Mouse (Mus musculus) heart, postnatal 14 days (tissue): ENCODE results near the gene Pdcd1. TPM values are rescaled to one million over a fixed set of nuclear protein-coding genes. Genes with fewer than 3 reads are reported as not detected.
A peak's percentile ranks its signal among the peaks of the same experiment; 100 is the strongest.
"Not testable (repeated sequence)": the region's sequence is repeated elsewhere in the genome, so short reads cannot be mapped to it uniquely, and the experiment has no call there.

Experiments
- DNase-seq, 2 experiments: peaks; one replicate each; pipeline ENCODE4 v3.0.0; 2021 to 2022
- intact Hi-C: fragments of 180-260 bp; cut with DNase I; formaldehyde crosslinking; loops from one replicate; pipeline ENCODE4 v1.15.1; 2025
- total RNA-seq, 2 experiments: library from RNA; stranded (reverse); gene quantifications; 2 replicates each; pipeline ENCODE4 v1.2.3; 2021

Pdcd1 gene
- total RNA-seq, 2 experiments from 2014 or later: 0.14 to 0.24 TPM

DNA sequence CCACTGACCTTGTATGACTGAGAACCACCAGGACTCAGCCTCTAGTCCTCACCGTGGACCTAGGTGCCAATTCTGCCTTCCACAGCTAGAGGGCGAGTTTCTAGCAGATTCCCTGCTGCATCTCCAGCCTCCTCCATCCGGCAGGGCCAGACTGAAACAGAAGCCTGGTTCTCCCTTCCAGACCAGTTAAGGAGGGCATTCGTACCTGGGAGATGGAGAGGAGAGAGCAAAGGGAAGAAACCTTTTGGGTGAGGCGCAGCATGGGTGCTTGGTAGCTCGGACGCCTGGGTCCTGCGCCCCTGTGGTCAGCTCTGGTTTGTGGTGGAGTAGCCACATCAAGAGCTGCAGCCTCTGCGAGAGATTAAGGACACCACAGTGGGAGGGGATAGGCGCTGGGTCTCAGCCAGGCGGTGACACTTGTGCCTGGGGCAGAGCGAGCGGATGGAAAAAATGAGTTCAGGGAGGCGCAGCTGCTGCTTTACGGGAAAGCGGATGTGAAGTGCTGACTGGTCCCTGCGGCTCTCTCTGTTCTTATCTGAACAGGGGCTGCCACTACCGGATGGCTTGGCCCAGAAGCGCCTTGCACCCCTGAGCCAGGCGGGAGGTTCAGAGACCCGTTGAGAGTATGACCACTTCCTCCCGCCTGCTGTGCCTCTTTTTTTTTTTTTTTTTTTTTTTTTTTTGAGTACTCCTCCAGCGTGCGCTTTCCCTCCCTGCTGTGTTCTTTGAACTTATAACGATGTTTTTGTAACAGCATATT is 17.2 kb downstream of the Pdcd1 start:
- intact Hi-C loops: loop anchor here (2.0 kb wide), 1 partner anchor 44 kb away; no protein-coding TSS in a partner anchor
- peak; percentile 87 to 88 for DNase-seq

DNA sequence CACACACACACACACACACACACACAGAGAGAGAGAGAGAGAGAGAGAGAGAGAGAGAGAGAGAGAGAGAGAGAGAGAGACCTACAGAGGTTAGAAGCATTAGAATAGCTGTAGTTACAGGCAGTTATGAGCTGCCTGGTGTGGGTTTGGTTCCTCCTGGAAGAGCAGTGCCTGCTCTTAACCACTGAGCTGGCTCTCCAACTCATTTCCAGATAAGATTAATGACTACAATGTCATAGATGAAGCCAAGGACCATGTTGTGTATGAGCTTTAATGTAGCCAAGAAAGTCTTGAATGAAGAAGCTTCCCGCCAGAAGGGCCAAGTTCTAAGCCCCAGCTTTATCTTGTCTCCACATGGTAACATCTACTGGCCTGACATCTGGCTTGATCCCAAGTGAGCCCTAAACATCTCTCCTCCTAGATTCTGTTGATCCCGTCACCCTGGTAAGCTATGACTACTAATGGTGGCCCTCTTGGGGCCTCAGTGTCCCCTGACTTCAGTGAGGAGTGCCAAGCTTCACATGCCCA is 19.2 kb downstream of the Pdcd1 start:
- intact Hi-C loops: no loop called here
- DNase-seq: no peak

- no peak for DNase-seq
- intact Hi-C loops: no loop called here
These were observed 23.6 kb downstream of the Pdcd1 start for GRCm38 (mm10) chr1:94028741-94029140.

DNA sequence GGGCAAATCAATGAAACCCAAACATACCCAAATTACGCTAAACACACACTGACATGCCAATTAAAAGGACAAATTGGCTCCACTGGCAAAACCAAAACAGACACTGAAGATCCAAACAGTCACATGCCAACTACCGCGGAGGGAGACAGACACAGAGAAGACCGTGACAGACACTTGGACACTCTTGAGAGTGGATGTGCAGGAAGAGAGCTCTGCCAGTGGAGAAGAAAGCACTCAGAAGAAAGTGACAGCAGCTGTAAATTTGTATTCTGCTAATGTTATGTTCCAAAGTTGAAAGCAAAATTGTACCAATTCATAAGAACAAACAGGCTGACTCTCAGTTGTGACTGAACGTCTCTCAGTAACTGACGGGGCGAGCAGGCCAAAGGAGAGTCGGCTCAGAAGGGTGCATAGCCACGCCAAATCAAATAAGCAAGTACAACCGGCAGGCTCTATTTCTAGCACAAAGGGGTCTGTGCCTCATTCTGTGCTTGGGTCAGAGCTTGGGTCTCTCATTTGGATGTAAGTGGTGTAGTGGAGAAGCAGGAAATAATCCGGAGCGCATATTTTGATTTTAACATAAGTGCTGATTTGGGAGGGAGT is 24.7 kb downstream of the Pdcd1 start:
- DNase-seq: no peak
- intact Hi-C loops: no loop called here

DNA sequence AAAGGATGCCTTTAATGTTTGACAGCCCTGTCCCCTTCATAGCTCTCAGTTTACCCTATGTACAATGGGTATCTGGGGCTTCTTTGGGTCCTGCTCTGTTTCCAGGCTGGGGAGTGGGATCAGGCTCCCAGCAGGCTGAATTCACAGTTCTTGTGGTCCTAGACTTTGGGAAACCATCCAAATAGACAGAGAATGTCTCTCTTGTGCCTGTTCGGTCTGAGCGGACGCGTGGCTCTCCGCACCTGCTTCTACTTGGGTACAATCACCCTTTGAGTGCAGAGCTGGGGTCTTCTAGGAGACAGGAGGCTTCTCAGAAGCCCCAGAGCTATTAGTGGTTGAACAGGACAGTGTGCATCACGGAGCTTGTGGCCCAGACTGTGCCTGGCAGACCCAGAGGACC is 32.2 kb downstream of the Pdcd1 start, which contains the start of gene Neu4:
Gene Neu4 (plus strand): TSS at position 301 of the 400 bp plus-strand sequence.
- intact Hi-C loops: no loop called here
- DNase-seq: no peak

DNA sequence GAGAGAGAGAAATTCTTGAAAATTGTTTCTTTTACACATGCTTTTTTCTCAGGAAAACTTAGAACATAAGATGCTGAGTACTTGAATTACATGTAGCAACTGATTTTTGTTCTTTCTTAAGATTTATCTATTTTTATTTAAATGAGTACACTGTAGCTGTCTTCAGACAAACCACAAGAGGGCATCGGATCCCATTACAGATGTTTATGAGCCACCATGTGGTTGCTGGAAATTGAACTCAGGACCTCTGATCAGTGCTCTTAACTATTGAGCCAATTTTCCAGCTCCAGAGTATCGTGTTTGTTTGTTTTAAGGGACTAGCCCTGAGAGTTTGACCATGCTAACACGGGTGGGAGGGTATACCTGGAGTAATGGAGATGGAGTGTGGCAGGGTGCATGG is 40.7 kb downstream of the Pdcd1 start:
- intact Hi-C loops: loop anchor here (2.0 kb wide), 1 partner anchor 67 kb away; no protein-coding TSS in a partner anchor
- no peak for DNase-seq

DNA sequence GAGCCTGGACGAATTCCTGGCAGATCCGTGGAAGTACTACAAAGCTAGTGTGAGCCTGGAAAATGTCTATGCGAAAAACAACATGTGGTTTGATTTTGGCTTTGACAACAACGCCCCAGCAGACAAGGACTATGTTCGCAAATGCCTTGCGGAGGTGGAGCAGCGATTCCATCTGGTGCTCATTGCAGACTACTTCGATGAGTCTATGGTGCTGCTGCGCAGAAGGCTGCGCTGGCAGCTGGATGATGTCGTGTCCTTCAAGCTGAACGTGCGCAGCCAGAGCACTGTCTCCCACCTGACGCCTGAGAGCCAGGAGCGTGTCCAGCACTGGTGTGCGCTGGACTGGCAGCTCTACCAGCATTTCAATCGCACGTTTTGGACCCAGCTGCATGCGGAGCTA is 43.5 kb downstream of the Pdcd1 start:
- intact Hi-C loops, DNase-seq: not testable (repeated sequence)

DNA sequence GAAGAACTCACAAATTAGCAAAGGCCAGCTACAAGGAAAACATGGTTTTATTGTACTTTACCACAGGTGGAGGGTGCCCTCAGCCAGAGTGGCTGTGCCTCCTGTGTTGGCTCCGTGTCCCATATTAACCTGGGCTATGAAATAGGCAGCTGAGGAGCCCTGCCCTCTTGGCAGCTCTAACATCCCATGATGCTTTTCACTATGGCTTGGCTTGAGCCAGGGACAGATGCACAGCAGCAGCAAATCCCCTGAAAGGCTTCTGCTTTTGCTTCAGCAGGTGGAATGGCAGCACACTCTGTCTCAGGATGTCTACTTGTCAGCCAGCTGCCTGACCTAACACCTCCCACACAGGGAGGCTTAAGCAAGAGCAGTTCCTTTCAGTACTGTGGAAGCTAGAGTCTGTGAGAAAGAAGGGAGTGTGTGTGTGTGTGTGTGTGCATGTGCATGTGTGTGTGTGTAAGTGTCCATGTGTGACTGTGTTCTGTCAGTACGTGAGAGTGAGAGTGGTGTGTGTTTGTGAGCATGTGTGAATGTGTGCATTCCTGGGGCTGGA is 46.3 kb downstream of the Pdcd1 start:
- DNase-seq, intact Hi-C loops: not testable (repeated sequence)

DNA sequence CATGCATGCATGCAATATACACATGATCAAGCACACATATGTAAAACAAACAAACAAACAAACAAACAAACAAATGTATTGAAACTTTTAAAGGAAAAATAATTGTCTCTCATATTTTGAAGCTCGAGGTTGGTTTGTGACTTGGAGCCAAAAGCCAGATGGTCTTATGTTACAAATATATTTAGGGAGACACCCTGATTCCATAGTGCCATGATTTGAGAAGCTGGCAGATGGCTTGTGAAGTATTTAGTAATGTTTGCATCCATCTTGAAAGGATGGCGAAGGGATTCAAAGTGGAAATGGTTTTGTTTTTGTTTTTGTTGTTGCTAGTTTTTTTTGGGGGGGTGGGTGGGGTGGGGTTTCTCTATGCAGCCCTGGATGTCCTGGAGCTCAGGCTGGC is 51.3 kb downstream of the Pdcd1 start:
- DNase-seq: no peak

DNA sequence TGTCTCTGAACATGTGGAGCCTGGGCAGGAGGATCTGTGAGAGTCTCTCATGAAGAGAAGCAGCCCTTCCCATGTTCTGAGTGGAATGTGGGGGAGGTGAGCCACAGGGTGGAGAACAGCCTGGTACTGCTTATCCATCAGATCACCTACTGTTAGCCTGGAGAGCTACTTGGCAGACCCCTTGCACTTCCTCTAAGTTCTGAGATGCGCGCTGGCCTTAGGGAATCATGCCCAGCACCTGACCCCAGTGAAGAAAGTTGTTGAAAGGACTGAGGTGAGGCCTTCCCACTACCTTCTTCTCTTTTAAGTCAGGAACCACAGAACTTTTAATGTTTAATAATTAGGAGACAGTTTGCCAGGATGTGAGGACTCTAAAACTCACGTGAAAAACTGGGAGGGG is 60.9 kb downstream of the Pdcd1 start:
- intact Hi-C loops, DNase-seq: not testable (repeated sequence)

More for the DNA sequence above, 51.3 kb downstream of the Pdcd1 start:
- intact Hi-C loops: no loop called here

DNA sequence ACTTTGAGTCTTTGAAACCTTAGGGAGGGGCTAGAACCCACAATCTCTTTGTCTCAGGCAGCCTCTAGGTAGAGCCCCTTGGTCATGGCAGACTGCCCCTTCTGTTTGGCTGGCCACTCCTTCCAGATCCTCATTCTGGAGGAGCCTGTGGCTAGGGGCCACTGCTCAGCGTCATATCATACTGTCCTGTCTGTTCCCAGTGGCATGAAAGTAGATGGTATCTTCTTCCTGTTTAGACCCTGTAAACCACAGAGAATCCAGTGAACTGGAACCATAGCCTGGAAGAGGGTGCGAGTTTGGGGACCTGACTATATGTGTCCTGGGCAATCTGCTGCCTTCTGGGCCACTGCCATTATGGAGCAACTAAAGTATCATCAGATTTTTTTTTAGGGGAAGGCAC is 61.3 kb downstream of the Pdcd1 start:
- DNase-seq, intact Hi-C loops: not testable (repeated sequence)

GRCm38 (mm10) chr1:93990209-93990608 is 62.1 kb downstream of the Pdcd1 start, which contains the start of gene Gal3st2c:
TSS of gene Gal3st2c (plus strand) at chr1:93990509.
- intact Hi-C loops, DNase-seq: not testable (repeated sequence)

DNA sequence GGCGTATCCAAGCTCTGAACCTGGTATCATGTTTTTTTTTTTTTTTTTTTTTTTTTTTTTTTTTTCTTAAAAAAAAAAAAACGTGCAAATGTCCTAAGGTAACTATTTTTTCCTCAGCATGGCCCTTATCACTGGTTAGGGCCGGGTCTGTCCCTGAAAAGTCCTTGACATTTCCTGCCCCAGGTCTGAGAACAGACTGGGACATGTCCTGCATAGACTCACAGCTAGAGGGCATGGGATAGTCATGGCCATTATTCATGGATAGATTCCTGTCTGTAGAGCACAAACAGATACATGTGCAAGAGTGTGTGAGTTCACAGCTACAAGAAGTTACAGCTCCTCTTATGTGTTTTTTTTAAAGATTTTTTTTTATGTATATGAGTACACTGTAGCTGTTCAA is 63.6 kb downstream of the Pdcd1 start:
- intact Hi-C loops: loop anchor here (10.0 kb wide), 1 partner anchor 86 kb away; no protein-coding TSS in a partner anchor

More for the DNA sequence above, 63.6 kb downstream of the Pdcd1 start:
- no peak for DNase-seq

Other genes with a start within 250 kb of the Pdcd1 start
- 10 to 100 TPM in 1 of 2 experiments, 1 to 10 TPM in 1; 8.3 to 10.6 TPM for gene Ing5, start 248.6 kb downstream of the Pdcd1 start, total RNA-seq
- gene D2hgdh, start 227.6 kb downstream of the Pdcd1 start, total RNA-seq: 10 to 100 TPM; 29.3 to 29.5 TPM
- 1 to 10 TPM; 1.1 to 1.5 TPM for gene Gal3st2, start 191.2 kb downstream of the Pdcd1 start, total RNA-seq
- 1 to 10 TPM in 1 of 2 experiments, under 1 TPM in 1; 0.78 to 1.1 TPM for gene Gal3st2b, start 134.2 kb downstream of the Pdcd1 start, total RNA-seq
- 1 to 10 TPM in 1 of 2 experiments, under 1 TPM in 1; 0.93 to 1.0 TPM for gene Gal3st2c, start 62.0 kb downstream of the Pdcd1 start, total RNA-seq
- gene Neu4, start 32.1 kb downstream of the Pdcd1 start, total RNA-seq: not detected